Mouse (Mus musculus) right cerebral cortex, adult 18-20 months (tissue): Measurements from ENCODE around the gene Trdmt1.

Experiments
- DNase-seq: peaks from one replicate; pipeline ENCODE4 v3.0.0; 2022; ENCODE audit warnings: mixed read lengths

Trdmt1 gene

GRCm38 (mm10) chr2:13556239-13556638 lies 11.8 kb upstream of the Trdmt1 start:
- no peak for DNase-seq

- DNase-seq = no peak
Measured at GRCm38 (mm10) chr2:13553966-13554365, 9.5 kb upstream of the Trdmt1 start.

- no peak for DNase-seq
Measured at GRCm38 (mm10) chr2:13548749-13549148, 4.3 kb upstream of the Trdmt1 start.

- no peak for DNase-seq
Measured at GRCm38 (mm10) chr2:13543519-13544124, 846 bp downstream of the Trdmt1 start.

GRCm38 (mm10) chr2:13539860-13540259 lies 4.6 kb downstream of the Trdmt1 start:
- DNase-seq = no peak

DNA sequence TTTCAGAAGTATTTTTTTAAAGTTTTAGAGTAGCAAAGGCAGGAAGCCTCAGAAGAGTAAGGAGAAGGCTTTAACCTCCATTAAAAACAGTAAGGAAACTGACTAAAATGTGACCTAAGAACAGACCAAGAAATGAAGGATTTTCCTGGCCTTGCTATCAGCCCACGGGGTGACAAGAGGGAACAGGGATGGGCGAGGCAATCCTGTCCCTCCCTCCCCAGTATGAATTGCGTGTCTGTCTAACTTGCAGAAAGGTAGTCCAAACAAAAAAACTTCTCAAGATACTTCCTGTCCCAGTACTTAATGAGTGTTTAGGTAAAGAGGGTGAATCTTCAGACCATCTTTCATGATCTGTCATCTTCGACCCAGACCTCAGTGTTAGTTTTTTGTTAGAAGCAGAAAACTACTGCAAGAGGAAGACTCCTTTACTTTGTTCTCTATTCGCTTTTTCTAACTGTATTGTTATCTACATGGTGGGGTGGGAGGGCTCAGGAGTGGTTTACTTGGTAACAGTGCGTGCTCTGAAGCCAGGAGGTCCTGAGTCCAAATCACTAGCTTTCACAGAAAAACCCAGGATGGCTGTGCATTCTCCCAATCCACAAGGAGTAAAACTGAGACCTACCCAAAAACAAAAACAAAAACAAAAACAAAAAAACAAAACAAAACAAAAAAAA lies 5.6 kb downstream of the Trdmt1 start:
- DNase-seq = no peak

GRCm38 (mm10) chr2:13538258-13538657 lies 6.2 kb downstream of the Trdmt1 start:
- DNase-seq = no peak

GRCm38 (mm10) chr2:13537733-13538132 lies 6.7 kb downstream of the Trdmt1 start:
- DNase-seq = no peak

DNA sequence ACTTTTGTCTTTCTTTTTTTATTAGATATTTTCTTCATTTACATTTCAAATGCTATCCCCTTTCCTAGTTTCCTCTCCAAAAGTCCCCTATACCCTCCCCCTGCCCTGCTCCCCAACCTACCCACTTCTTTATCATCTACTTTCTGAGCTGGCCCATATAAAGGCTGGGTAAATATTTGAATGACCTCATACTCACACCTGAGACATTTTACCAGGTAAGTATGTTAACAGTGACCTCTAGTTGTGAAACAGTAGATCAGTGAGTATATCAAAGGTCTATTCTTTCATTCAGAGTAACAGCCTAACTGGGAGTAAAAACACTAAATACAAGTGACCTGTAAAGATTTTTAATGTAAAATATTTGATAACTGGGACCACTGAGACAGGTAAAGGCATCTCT lies 7.7 kb downstream of the Trdmt1 start:
- DNase-seq = no peak

- DNase-seq = no peak
Measured at GRCm38 (mm10) chr2:13530639-13531038, 13.8 kb downstream of the Trdmt1 start.

GRCm38 (mm10) chr2:13529253-13529933 lies 15.1 kb downstream of the Trdmt1 start:
- DNase-seq = no peak

DNA sequence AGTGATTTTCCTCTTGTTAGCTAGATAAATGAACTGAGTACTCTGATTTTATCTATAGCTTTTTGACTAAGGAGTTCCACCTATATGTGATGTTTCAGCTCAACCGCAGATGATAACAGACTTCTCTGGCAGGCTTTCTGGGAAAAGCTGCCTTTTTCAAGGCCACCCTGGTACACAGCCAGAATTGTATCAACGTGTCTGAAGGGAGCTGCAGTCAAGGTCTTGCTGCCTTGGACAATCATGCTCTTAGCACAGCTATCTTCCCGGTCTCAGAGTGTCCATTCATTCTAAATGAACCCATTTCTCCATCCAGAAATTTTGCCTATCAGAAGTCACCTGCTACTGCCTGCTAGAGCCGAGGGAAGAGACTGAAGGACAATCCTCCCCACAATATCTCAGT lies 16.9 kb downstream of the Trdmt1 start:
- DNase-seq = no peak

DNA sequence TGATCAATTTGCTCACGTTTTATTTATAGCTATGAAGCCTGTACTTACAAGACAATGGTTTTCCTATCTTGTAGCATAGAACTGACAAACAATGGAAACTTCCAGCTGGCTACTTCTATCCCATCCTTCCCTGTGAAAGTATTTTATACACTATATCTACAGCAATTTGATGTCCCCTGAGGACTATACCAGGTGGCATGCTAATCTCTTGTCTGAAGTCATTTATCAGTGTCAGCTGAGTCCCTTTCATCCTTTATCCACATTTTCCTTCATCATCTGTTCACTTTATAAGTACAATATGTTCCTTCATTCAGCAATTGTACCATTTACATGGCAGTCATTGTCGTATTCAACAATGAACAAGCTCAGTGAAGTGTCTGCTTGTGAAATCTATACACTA lies 17.3 kb downstream of the Trdmt1 start:
- no peak for DNase-seq

GRCm38 (mm10) chr2:13526205-13526604 lies 18.3 kb downstream of the Trdmt1 start:
- DNase-seq = no peak

GRCm38 (mm10) chr2:13523540-13524456 lies 20.7 kb downstream of the Trdmt1 start:
- peak; percentile 71 for DNase-seq

GRCm38 (mm10) chr2:13522106-13522505 lies 22.4 kb downstream of the Trdmt1 start:
- DNase-seq = no peak

GRCm38 (mm10) chr2:13514949-13515348 lies 29.5 kb downstream of the Trdmt1 start:
- DNase-seq = no peak

GRCm38 (mm10) chr2:13502717-13503116 lies 41.8 kb downstream of the Trdmt1 start:
- DNase-seq = no peak

- no peak for DNase-seq
Measured at GRCm38 (mm10) chr2:13501553-13501952, 42.9 kb downstream of the Trdmt1 start.

DNA sequence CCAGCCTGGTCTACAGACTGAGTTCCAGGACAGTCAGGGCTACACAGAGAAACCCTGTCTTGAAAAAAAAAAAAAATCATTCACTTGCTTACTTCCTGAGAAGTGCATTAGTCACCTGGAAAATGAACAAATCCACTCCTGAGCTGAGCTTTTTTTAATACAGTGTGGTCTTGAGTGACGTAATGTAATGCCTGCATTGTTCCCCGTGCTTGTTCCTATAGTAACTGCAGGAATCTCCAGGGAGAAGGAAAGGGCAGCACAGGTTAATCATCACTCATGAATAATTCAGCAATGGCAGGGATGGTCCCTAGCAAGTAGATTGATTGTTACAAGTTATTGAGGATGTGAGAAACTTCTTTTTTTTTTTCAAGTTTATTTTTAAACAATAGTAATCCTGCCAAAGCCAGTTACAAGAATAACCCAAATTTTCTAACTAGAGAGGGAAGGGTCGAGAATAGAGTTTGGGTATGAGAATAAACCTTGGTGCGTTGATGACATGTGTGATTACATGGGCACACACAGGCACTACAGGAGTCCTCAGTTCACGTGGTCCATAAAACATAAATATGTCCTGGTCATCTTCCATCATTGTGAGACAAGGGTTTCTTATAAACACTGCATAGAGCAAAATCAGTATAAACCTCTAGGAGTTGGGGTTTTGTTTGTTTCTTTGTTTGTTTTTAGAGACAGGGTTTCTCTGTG lies 44.0 kb downstream of the Trdmt1 start:
- DNase-seq = peak; percentile 8

- DNase-seq = no peak
Measured at GRCm38 (mm10) chr2:13499196-13499595, 45.3 kb downstream of the Trdmt1 start.

DNA sequence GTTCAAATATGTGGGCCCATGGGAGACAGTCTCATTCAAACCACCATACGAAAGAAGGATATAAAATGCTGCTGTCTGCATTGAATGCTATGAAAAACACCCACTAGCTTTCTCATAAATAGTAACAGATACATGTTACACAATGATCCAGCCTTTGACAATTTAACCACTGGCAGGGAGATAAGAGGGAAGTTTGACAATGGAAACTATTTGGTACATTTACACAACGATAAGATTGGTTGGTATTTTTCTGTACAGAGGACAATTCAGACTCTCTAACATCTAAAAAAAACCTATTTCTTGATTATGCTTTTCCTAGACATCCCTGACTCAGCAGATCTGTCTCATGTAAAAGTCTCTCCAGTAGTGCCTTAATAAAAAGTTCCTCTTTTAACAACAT lies 48.4 kb downstream of the Trdmt1 start:
- DNase-seq = no peak

- DNase-seq = no peak
Measured at GRCm38 (mm10) chr2:13492927-13493326, 51.5 kb downstream of the Trdmt1 start.
